Mouse (Mus musculus) forebrain, embryonic 13.5 days (tissue): ENCODE data around the gene Rad18. TPM values are rescaled to one million over a fixed set of nuclear protein-coding genes. Genes with fewer than 3 reads are reported as not detected.
"Not testable (repeated sequence)": the region's sequence is repeated elsewhere in the genome, so short reads cannot be mapped to it uniquely, and the experiment has no call there.

Experiments
- ATAC-seq: fragments of 200-750 bp; cut with Nextera tagmentation; 2 replicates; pipeline ENCODE4 v1.8.0; 2017
- H3K27ac ChIP-seq: fragments of 300-500 bp; sonication (generic); 2 replicates; pipeline ENCODE4 v1.5.1; 2015; ENCODE audit warnings: inconsistent platforms, mild to moderate bottlenecking, moderate library complexity
- H3K27me3 ChIP-seq: fragments of 300-500 bp; sonication (generic); 2 replicates; pipeline ENCODE4 v1.6.1; 2015; ENCODE audit warnings: mild to moderate bottlenecking, inconsistent platforms
- H3K36me3 ChIP-seq: fragments of 300-500 bp; sonication (generic); 2 replicates; pipeline ENCODE4 v1.6.1; 2015; ENCODE audit warnings: mild to moderate bottlenecking, inconsistent platforms; ENCODE audit not compliant: poor library complexity, severe bottlenecking
- H3K4me1 ChIP-seq: fragments of 300-500 bp; sonication (generic); 2 replicates; pipeline ENCODE4 v1.6.1; 2015; ENCODE audit warnings: inconsistent platforms
- H3K4me2 ChIP-seq: fragments of 300-500 bp; sonication (generic); 2 replicates; pipeline ENCODE4 v1.6.1; 2015; ENCODE audit warnings: inconsistent platforms, mild to moderate bottlenecking, moderate library complexity
- H3K4me3 ChIP-seq: fragments of 300-500 bp; sonication (generic); 2 replicates; pipeline ENCODE4 v1.5.1; 2015; ENCODE audit warnings: mild to moderate bottlenecking, inconsistent platforms
- H3K9ac ChIP-seq: fragments of 300-500 bp; sonication (generic); 2 replicates; pipeline ENCODE4 v1.6.1; 2015; ENCODE audit warnings: mild to moderate bottlenecking, inconsistent platforms
- H3K9me3 ChIP-seq: fragments of 300-500 bp; sonication (generic); replicated peaks from 2 replicates; pipeline ENCODE4 v1.6.1; 2016; ENCODE audit warnings: inconsistent platforms
- WGBS: fragments of 180-500 bp; shearing (Covaris S2); methylation state at CpG from one replicate; pipeline ENCODE4 v1.1.7; 2015; 5-methylcytosine and 5-hydroxymethylcytosine counted together
- polyA plus RNA-seq: library from polyadenylated mRNA; unstranded; fragments of >200 nt; fragmentation: Nextera tagmentation; extraction: Ambion mirVana; gene quantifications from 2 replicates; pipeline ENCODE4 v1.2.1, GENCODE M21; 2015

Rad18 gene
- polyA plus RNA-seq, 1 experiment from 2014 or later, result 33.1 TPM

DNA sequence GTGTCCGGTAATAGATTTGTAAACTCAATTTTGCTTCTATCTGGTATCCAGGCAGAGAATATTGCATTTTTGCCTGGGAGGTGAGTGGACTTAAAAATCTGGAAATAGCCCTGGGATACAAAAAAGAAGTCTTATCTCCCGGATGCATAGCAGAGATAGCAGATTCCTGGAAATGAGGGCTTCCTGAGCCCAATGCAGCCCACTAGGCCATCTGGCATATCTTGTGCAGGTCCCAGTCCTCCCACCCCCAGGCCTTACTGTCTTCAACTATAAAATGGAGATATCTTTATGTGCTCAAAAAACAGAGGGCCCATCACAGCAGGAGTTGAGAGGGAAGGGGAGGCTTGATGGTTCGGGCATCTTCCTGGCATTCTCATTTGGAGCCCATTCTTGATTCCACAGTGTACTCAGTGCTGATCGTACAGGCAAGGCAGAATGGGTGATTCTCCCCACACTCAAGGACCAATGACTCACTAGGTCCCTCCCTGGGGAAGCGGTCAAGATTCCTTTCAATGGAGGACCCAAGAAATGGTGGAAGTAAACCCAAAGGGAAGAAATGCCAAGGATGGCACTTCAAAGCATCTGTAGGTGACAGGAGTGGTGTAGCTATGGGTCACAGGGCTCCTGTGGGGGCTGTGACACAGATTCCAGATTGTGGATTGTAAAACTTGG lies 24.1 kb upstream of the Rad18 start:
- Histone ChIP-seq H3K27ac (no peak overlapping the region), H3K36me3 (peaks cover 62% of the 10 kb centered on the region)
- 91% methylated on average over 5 of the region's 5 CpGs for WGBS

DNA sequence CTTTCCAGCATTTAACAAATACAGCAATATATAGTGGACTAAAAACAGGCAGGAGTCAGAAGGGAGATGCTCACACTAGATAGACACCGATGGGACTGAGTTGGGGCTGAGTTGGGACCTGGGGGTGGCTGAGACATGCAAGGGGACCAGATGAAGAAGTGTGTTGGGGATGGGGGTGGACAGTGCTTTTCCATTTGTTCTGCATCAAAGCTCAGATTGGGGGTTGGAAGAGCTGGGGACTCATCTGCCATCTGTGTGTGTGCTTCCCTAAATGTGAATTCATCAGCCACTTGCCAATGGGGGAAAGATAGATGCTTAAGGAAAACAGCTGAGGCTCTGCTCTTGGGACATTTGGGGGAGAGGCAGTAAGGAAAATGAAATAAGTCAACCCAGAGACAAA lies 23.5 kb upstream of the Rad18 start:
- no peak overlapping the region for H3K4me2 ChIP-seq
- no peak overlapping the region for H3K9ac ChIP-seq
- no peak for ATAC-seq
- no peaks in the 10 kb centered on the region for H3K27me3 ChIP-seq
- no peaks in the 10 kb centered on the region for H3K4me1 ChIP-seq
- no peak overlapping the region for H3K4me3 ChIP-seq
- H3K36me3 ChIP-seq, result peaks cover 56% of the 10 kb centered on the region
- 95% methylated on average over 1 of the region's 1 CpGs for WGBS
- H3K27ac ChIP-seq, result no peak overlapping the region
- H3K9me3 ChIP-seq, result no peaks in the 10 kb centered on the region

More for the DNA sequence above, 24.1 kb upstream of the Rad18 start:
- Histone ChIP-seq H3K4me1 (no peaks in the 10 kb centered on the region), H3K9ac (no peak overlapping the region), H3K4me2 (no peak overlapping the region), H3K9me3 (no peaks in the 10 kb centered on the region), H3K27me3 (no peaks in the 10 kb centered on the region), H3K4me3 (no peak overlapping the region)
- no peak for ATAC-seq

DNA sequence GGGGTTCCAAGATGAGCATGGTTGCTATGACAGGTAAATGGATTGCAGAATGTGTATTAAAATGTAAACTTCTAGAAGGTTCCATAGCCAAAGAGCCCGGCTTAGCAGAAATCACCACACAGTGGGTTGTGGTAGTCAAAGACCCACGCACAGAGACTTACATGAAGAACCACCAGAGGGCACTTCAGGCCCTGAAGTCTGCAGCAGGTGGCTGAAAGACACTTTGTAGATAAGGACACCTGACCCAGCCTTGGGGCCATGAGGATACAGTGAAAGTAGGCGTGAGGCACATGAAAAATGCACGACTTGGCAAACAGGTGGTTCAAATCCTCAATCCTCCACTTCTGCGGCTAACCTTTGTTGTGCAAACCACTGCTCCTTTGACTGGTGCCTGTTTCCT lies 20.7 kb upstream of the Rad18 start:
- H3K4me2 ChIP-seq, result no peak overlapping the region
- no peaks in the 10 kb centered on the region for H3K9me3 ChIP-seq
- no peaks in the 10 kb centered on the region for H3K4me1 ChIP-seq
- no peak overlapping the region for H3K4me3 ChIP-seq
- WGBS, result 59% methylated on average over 5 of the region's 5 CpGs
- H3K27me3 ChIP-seq, result no peaks in the 10 kb centered on the region
- ATAC-seq, result 0 out of 2 replicates have a peak, but pooled peaks have one; percentile 54
- H3K27ac ChIP-seq, result no peak overlapping the region
- H3K9ac ChIP-seq, result no peak overlapping the region
- H3K36me3 ChIP-seq, result peaks cover 30% of the 10 kb centered on the region

DNA sequence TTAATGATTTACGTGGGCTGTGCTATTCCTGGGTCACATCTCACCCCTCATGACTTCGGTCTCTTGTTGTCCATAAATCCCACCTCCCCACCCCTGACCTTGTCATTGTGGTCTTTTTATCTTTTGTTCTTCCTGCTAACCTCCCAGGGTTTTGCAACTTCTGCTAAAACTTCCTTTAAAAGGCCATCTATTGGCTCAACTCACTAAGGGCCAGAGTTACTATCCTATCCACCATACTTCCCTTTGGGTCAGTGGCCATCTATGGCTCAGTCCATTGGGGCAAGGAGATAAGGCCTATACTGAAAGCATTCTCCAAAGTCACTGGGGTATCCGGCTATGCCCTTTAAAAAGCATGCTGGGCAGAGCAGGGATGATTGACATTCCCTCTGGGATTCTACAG lies 17.5 kb upstream of the Rad18 start:
- no peak for ATAC-seq
- peaks cover 5% of the 10 kb centered on the region; the same call in 1 of the 2 replicates for H3K36me3 ChIP-seq
- H3K27me3 ChIP-seq, result no peaks in the 10 kb centered on the region
- H3K27ac ChIP-seq, result no peak overlapping the region
- H3K4me2 ChIP-seq, result no peak overlapping the region
- no peak overlapping the region for H3K4me3 ChIP-seq
- no peaks in the 10 kb centered on the region for H3K4me1 ChIP-seq
- WGBS, result 85% methylated on average over 3 of the region's 3 CpGs
- no peak overlapping the region for H3K9ac ChIP-seq
- H3K9me3 ChIP-seq, result no peaks in the 10 kb centered on the region

DNA sequence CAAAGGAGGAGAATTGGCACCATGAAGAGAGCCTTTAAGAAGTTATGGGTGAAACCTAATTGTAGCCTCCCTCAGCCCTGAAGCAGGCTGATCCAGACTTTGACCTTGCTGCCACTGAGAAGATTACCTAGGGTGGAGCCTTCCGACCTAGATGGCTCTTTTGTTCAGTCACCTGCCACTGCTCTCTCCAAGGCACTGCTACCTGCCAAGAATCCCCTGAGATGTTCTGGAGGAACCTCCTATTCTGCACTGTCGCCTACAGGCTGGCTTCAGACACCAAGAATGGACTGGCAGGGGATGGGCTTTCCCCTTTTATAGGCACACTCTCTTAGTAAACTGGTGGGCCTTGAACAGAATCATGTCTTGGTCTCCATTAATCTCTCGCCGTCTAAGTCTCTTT lies 5.8 kb upstream of the Rad18 start:
- WGBS, result 90% methylated on average over 4 of the region's 4 CpGs
- not testable (repeated sequence) for H3K36me3 ChIP-seq, H3K9me3 ChIP-seq, H3K9ac ChIP-seq, H3K4me2 ChIP-seq, H3K4me1 ChIP-seq, H3K27ac ChIP-seq, ATAC-seq, H3K4me3 ChIP-seq, H3K27me3 ChIP-seq

DNA sequence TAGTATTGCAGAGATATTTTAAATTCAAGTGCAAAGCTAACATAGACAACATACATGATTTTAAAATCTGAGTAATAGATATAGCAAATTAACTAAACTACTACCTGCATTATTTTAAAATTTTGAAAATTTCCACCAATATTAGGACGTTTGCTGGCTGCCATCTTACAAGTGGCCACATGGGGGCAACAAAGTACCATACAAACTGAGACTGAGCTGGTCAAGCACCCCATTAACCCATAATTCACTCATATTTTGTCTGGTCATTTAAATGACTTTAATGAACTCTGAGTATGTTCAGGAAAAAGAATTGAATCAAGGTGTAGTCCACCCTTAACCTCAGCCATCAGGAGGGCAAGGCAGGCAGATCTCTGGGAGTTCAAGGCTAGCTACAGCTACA lies 3.9 kb upstream of the Rad18 start:
- H3K27me3 ChIP-seq, result 0 out of 2 replicates have a peak, but pooled peaks cover 4% of the 10 kb centered on the region
- H3K27ac ChIP-seq, result no peak overlapping the region
- no peak overlapping the region for H3K4me3 ChIP-seq
- ATAC-seq, result peak; percentile 25; the same call in 1 of the 2 replicates
- H3K9me3 ChIP-seq, result no peaks in the 10 kb centered on the region
- no peak overlapping the region for H3K9ac ChIP-seq
- H3K36me3 ChIP-seq, result no peaks in the 10 kb centered on the region
- whole genome bisulfite sequencing, result 2% methylated on average over 1 of the region's 1 CpGs
- H3K4me1 ChIP-seq, result peaks cover 11% of the 10 kb centered on the region
- no peak overlapping the region for H3K4me2 ChIP-seq

DNA sequence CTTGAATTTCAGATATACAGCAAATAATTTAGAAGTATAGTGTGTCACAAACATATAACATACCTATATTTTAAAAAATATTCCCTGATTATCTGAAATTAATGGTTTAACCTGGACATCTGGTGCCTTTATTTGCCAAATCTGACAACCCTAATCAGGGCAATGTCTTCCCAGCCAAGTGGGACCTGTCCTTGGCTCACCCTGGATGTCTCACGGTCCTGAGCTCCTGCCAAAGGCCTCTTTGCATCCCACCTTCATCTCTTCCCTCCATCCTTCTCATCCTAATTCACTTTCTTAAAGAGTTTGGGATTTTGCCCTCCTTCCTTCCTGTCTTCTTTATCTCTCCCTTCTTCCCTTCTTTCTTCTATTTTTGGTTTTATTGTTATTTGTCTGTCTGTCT lies 2.6 kb upstream of the Rad18 start:
- no peaks in the 10 kb centered on the region for H3K36me3 ChIP-seq
- 83% methylated on average over 1 of the region's 1 CpGs for WGBS
- H3K27ac ChIP-seq, result no peak overlapping the region
- H3K4me2 ChIP-seq, result no peak overlapping the region
- no peaks in the 10 kb centered on the region for H3K9me3 ChIP-seq
- ATAC-seq, result no peak
- H3K9ac ChIP-seq, result no peak overlapping the region
- H3K4me3 ChIP-seq, result no peak overlapping the region
- H3K27me3 ChIP-seq, result 0 out of 2 replicates have a peak, but pooled peaks cover 4% of the 10 kb centered on the region
- H3K4me1 ChIP-seq, result peaks cover 15% of the 10 kb centered on the region

DNA sequence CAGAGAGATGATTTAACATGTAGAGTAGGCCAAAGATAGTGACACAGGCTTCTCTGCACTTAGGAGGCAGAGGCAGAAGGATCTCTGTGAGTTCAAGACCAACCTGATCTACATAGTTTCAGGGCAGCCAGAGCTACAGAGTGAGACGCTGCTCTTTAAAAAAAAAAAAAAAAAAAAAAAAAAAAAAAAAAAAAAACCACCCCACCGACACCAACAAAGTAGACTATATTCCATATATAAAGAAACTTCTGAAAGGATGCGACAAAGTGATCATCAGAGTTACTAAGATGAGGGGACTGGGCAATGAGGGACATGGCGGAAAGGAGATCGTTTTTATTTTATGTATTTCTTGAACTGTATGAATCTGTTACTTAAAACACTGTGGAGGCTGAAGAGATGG lies 2.0 kb downstream of the Rad18 start:
- Histone ChIP-seq H3K36me3 (no peaks in the 10 kb centered on the region; the same call in 1 of the 2 replicates), H3K9ac (no peak overlapping the region), H3K27me3 (0 out of 2 replicates have a peak, but pooled peaks cover 4% of the 10 kb centered on the region), H3K27ac (no peak overlapping the region), H3K4me1 (peaks cover 15% of the 10 kb centered on the region), H3K9me3 (no peaks in the 10 kb centered on the region), H3K4me2 (no peak overlapping the region), H3K4me3 (no peak overlapping the region)
- ATAC-seq, result no peak
- 96% methylated on average over 5 of the region's 5 CpGs for WGBS

DNA sequence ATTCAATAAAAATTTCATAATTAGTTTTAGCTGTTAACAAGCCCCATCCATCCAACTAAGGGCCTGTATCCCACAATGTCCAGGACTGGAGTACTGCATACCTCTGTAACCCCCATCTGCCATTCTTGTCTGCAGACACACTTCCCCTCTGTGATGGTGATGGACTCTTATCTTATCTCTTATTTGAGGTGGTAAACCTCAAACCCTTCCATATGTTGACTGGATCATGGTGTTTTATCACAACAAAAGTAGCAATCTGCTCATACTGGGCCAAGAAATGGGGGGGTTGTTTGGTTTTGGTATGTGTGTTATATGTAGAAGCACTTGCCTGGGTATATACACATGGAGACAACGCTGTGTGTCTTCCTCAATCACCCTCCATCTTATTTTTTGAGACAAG lies 5.0 kb downstream of the Rad18 start:
- 95% methylated on average over 1 of the region's 1 CpGs for WGBS
- no peak for ATAC-seq

DNA sequence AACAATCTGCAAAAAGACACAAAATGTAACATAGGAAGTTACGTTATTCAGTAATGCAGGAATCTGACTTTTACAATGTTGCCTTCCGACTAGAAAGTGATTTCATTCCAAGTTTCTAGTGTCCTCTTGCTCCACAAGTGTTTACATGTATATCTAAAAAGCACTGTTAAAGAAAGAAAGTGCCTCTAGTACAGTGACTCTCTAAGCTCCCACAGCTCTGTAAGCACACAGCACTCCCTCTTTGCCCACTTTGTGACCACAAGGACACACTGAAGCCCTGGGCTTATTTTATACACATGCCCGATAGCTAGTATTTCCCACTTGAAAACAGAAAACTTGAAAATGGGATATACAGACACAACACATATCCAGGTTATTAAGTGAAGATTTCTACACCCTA lies 8.5 kb downstream of the Rad18 start:
- no peak for ATAC-seq

More for the DNA sequence above, 5.0 kb downstream of the Rad18 start:
- H3K4me3 ChIP-seq, result no peak overlapping the region
- no peaks in the 10 kb centered on the region; the same call in 1 of the 2 replicates for H3K36me3 ChIP-seq
- no peaks in the 10 kb centered on the region for H3K9me3 ChIP-seq
- no peak overlapping the region for H3K9ac ChIP-seq
- no peak overlapping the region for H3K4me2 ChIP-seq
- H3K27me3 ChIP-seq, result no peaks in the 10 kb centered on the region
- peaks cover 12% of the 10 kb centered on the region for H3K4me1 ChIP-seq
- no peak overlapping the region for H3K27ac ChIP-seq

DNA sequence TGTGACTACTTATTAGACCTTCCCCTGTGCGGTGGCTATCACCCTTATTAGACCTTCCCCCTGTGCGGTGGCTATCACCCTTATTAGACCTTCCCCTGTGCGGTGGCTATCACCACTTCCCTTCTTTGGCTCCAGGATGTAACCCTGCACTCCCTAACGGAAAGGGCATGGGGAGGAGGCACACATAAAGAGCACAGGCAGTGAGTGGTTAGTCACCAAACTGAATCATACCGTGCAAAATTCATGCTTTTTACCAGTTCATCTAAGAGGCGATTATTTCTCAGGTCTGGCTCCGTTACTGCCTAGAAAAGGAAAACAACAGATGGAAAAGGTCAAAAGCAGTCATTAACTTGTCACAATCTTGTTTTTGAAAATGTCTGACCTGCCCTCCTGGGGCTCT lies 10.0 kb downstream of the Rad18 start:
- no peaks in the 10 kb centered on the region for H3K9me3 ChIP-seq
- no peak overlapping the region for H3K4me3 ChIP-seq
- H3K27ac ChIP-seq, result no peak overlapping the region
- no peaks in the 10 kb centered on the region for H3K27me3 ChIP-seq
- peaks cover 9% of the 10 kb centered on the region; the same call in 1 of the 2 replicates for H3K36me3 ChIP-seq
- H3K4me1 ChIP-seq, result no peaks in the 10 kb centered on the region
- no peak overlapping the region for H3K4me2 ChIP-seq
- no peak for ATAC-seq
- 85% methylated on average over 7 of the region's 7 CpGs for WGBS
- no peak overlapping the region for H3K9ac ChIP-seq

More for the DNA sequence above, 8.5 kb downstream of the Rad18 start:
- WGBS, result 93% methylated on average over 3 of the region's 3 CpGs
- Histone ChIP-seq H3K36me3 (peaks cover 2% of the 10 kb centered on the region; the same call in 1 of the 2 replicates), H3K4me2 (no peak overlapping the region), H3K4me3 (no peak overlapping the region), H3K27ac (no peak overlapping the region), H3K9me3 (no peaks in the 10 kb centered on the region), H3K9ac (no peak overlapping the region), H3K27me3 (no peaks in the 10 kb centered on the region), H3K4me1 (no peaks in the 10 kb centered on the region)

DNA sequence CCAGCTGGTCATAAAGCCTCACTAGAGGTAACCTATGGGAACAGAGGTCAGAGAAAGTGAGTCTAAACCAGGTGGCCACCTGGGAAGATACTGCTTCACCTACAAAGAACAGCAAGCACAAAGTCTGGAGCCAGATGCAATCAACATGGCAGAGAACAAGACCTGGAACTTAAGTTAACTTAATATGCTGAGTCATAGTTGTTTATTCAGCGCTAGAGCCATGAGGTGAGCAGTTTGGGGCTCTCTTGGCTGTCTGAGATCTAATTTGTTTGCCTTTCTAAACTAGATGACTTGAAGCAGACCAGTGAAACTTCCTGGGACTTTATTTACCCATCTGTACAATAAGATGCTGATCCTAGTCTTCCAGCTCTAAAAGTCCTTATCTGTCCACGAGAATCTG lies 12.4 kb downstream of the Rad18 start:
- 85% methylated on average over 2 of the region's 2 CpGs for WGBS
- Histone ChIP-seq H3K4me2 (no peak overlapping the region), H3K36me3 (peaks cover 25% of the 10 kb centered on the region), H3K27me3 (no peaks in the 10 kb centered on the region), H3K4me1 (no peaks in the 10 kb centered on the region), H3K4me3 (no peak overlapping the region), H3K27ac (no peak overlapping the region), H3K9ac (no peak overlapping the region), H3K9me3 (no peaks in the 10 kb centered on the region)
- ATAC-seq, result no peak

DNA sequence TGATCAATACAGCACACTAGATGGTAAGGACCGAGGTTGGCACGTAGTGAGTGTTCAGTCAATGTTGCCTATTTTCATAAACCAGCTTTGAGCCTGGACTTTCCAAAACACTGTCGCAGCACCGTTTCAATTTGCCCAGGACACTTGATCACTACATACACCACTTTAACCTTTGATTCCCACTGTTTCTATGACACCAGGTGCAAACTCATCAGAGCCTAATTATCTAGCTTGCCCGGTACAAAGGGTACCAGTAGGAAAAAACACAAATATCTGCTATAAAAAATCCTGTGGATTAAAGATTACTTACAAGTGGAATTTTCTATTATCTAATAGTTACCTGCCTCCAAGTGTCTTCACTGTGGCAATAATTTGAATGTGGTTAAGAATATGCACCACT lies 64.4 kb downstream of the Rad18 start:
- Histone ChIP-seq H3K27me3 (no peaks in the 10 kb centered on the region), H3K4me2 (no peak overlapping the region), H3K4me1 (no peaks in the 10 kb centered on the region)

More for the DNA sequence above, 64.4 kb downstream of the Rad18 start:
- H3K9ac ChIP-seq, result no peak overlapping the region
- peaks cover under 1% of the 10 kb centered on the region for H3K36me3 ChIP-seq
- 90% methylated on average over 5 of the region's 5 CpGs for WGBS
- no peak for ATAC-seq
- no peaks in the 10 kb centered on the region for H3K9me3 ChIP-seq
- no peak overlapping the region for H3K27ac ChIP-seq
- H3K4me3 ChIP-seq, result no peak overlapping the region
